Mouse (Mus musculus) forebrain, embryonic 13.5 days (tissue): ENCODE measurements around the gene Txnl4b. TPM values are rescaled to one million over a fixed set of nuclear protein-coding genes. Genes with fewer than 3 reads are reported as not detected.

Experiments used
- ATAC-seq: fragments of 200-750 bp; cut with Nextera tagmentation; 2 replicates; pipeline ENCODE4 v1.8.0; 2017
- H3K27ac ChIP-seq: fragments of 300-500 bp; sonication (generic); 2 replicates; pipeline ENCODE4 v1.5.1; 2015; ENCODE audit warnings: inconsistent platforms, mild to moderate bottlenecking, moderate library complexity
- H3K27me3 ChIP-seq: fragments of 300-500 bp; sonication (generic); 2 replicates; pipeline ENCODE4 v1.6.1; 2015; ENCODE audit warnings: mild to moderate bottlenecking, inconsistent platforms
- H3K36me3 ChIP-seq: fragments of 300-500 bp; sonication (generic); 2 replicates; pipeline ENCODE4 v1.6.1; 2015; ENCODE audit warnings: mild to moderate bottlenecking, inconsistent platforms; ENCODE audit not compliant: poor library complexity, severe bottlenecking
- H3K4me1 ChIP-seq: fragments of 300-500 bp; sonication (generic); 2 replicates; pipeline ENCODE4 v1.6.1; 2015; ENCODE audit warnings: inconsistent platforms
- H3K4me2 ChIP-seq: fragments of 300-500 bp; sonication (generic); 2 replicates; pipeline ENCODE4 v1.6.1; 2015; ENCODE audit warnings: inconsistent platforms, mild to moderate bottlenecking, moderate library complexity
- H3K4me3 ChIP-seq: fragments of 300-500 bp; sonication (generic); 2 replicates; pipeline ENCODE4 v1.5.1; 2015; ENCODE audit warnings: mild to moderate bottlenecking, inconsistent platforms
- H3K9ac ChIP-seq: fragments of 300-500 bp; sonication (generic); 2 replicates; pipeline ENCODE4 v1.6.1; 2015; ENCODE audit warnings: mild to moderate bottlenecking, inconsistent platforms
- H3K9me3 ChIP-seq: fragments of 300-500 bp; sonication (generic); replicated peaks from 2 replicates; pipeline ENCODE4 v1.6.1; 2016; ENCODE audit warnings: inconsistent platforms
- WGBS: fragments of 180-500 bp; shearing (Covaris S2); methylation state at CpG from one replicate; pipeline ENCODE4 v1.1.7; 2015; 5-methylcytosine and 5-hydroxymethylcytosine counted together
- polyA plus RNA-seq: library from polyadenylated mRNA; unstranded; fragments of >200 nt; fragmentation: Nextera tagmentation; extraction: Ambion mirVana; gene quantifications from 2 replicates; pipeline ENCODE4 v1.2.1, GENCODE M21; 2015

The Txnl4b gene
- polyA plus RNA-seq: 28.1 and 29.8 TPM in 2 replicates

GRCm38 (mm10) chr8:109565498-109566333 is at the start of gene Txnl4b, which contains the start of gene Dhx38:
TSS of gene Txnl4b (plus strand) at chr8:109565892.
TSS of gene Dhx38 (minus strand) at chr8:109565861.
- Histone ChIP-seq H3K9me3 (no peaks in the 10 kb centered on the region), H3K27me3 (no peaks in the 10 kb centered on the region), H3K9ac (peak within 1 kb of the TSS; percentile 92), H3K36me3 (peaks cover 32% of the 10 kb centered on the region), H3K27ac (peak within 1 kb of the TSS; percentile 93), H3K4me1 (peaks cover 19% of the 10 kb centered on the region), H3K4me3 (peak within 1 kb of the TSS; percentile 92), H3K4me2 (peak within 1 kb of the TSS; percentile 88)
- ATAC-seq: peak; percentile 100
- under 1% methylated on average over 52 of the region's 52 CpGs for WGBS

- Histone ChIP-seq H3K27me3 (no peaks in the 10 kb centered on the region), H3K27ac (no peak overlapping the region), H3K4me2 (no peak overlapping the region), H3K9ac (no peak overlapping the region), H3K9me3 (no peaks in the 10 kb centered on the region), H3K4me3 (no peak overlapping the region), H3K4me1 (no peaks in the 10 kb centered on the region), H3K36me3 (no peaks in the 10 kb centered on the region)
- WGBS: 82% methylated on average over 2 of the region's 2 CpGs
- ATAC-seq: no peak
These were observed 41.7 kb upstream of the Txnl4b start for GRCm38 (mm10) chr8:109524008-109524407.

DNA sequence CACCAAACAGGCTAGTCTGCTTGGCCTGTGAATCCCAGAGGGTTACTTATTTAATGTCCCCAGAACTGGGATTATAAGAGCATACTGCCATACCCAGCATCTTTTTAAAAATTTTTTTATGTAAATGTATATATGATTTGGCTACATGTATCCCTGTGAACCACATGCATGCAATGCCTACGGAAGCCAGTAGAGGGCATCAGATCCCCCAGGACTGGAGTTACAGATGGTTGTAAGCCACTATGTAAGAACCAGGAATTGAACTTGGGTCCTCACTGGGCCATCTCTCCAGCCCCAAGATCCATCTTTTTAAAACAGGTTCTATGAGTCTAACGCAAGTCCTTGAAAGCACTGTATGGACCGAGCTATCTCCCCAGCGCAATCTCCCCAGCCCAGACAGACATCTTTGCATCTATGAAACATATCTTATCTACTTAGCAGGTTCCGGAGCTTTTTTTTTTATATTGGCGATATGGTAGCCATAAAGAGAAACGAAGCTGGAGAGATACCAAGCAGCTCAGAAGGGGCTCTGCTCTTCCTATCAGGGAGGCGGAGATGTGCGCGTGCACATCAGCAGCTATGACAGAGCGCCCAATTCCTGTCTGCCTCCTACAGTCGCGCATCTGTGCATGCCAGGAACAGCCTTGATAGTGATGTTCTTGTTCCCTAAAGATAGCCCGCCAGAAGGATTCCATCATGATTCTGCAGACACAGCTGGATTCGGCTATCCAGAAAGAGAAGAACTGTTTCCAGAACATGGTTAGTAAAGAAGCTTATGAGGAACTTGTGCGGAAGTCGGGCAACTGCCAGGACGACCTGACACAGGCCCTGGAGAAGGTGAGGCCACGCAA is 30.3 kb upstream of the Txnl4b start:
- H3K4me3 ChIP-seq: no peak overlapping the region
- H3K9me3 ChIP-seq: no peaks in the 10 kb centered on the region
- no peaks in the 10 kb centered on the region for H3K27me3 ChIP-seq
- H3K9ac ChIP-seq: no peak overlapping the region
- ATAC-seq: no peak
- no peaks in the 10 kb centered on the region for H3K36me3 ChIP-seq
- 92% methylated on average over 19 of the region's 19 CpGs for WGBS
- no peak overlapping the region for H3K27ac ChIP-seq
- H3K4me2 ChIP-seq: no peak overlapping the region
- H3K4me1 ChIP-seq: no peaks in the 10 kb centered on the region

- no peak overlapping the region for H3K9ac ChIP-seq
- no peak overlapping the region; the same call in 1 of the 2 replicates for H3K27ac ChIP-seq
- H3K4me2 ChIP-seq: peak overlapping the region; percentile 29; the same call in 1 of the 2 replicates
- H3K27me3 ChIP-seq: no peaks in the 10 kb centered on the region
- no peaks in the 10 kb centered on the region for H3K4me1 ChIP-seq
- no peaks in the 10 kb centered on the region for H3K36me3 ChIP-seq
- no peaks in the 10 kb centered on the region for H3K9me3 ChIP-seq
- H3K4me3 ChIP-seq: no peak overlapping the region
- ATAC-seq: peak; percentile 78
- WGBS: 6% methylated on average over 5 of the region's 5 CpGs
These were observed 29.0 kb upstream of the Txnl4b start for GRCm38 (mm10) chr8:109536703-109537102.

- H3K4me1 ChIP-seq: no peaks in the 10 kb centered on the region
- WGBS: 75% methylated on average over 5 of the region's 5 CpGs
- H3K36me3 ChIP-seq: peaks cover 11% of the 10 kb centered on the region
These were observed 23.5 kb upstream of the Txnl4b start for GRCm38 (mm10) chr8:109542165-109542564.

DNA sequence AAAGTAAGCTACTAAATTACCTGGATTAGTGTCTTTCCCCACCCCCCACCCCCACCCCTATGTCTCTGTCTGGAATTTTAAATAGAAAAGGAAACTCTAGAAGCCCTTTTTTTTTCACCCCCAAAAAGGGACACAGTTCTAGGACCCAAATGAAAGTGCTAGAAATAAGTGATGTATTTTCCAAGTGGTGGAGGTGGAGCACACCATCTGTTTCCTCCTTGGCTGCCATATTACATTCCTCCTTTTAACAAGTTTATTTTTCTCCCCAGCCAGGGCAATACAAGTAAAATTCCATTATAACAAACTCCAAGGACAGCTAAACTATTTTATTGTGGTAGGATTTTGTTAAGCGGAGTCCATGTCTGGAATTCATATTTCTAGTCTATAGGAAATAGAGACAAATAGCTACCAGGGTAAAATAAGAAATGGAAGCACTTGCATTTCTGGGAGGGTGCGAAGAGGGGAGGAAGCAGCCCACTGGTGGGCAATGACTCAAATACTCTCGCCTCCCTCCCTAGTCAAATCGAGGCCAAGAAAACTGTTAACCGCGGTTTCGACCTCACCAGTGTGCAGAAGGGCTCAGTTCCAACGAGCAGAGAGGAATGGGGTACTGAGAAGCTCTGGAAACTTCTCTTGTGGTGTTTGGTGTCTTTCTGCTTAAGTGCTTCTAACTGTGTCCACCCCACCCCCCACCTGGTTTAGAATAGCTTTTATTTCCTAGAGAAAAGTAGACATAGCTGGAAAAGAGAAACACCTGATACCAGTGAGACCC is 22.8 kb upstream of the Txnl4b start:
- no peak for ATAC-seq
- H3K4me3 ChIP-seq: no peak overlapping the region
- 83% methylated on average over 8 of the region's 8 CpGs for WGBS
- H3K4me2 ChIP-seq: no peak overlapping the region
- H3K9me3 ChIP-seq: no peaks in the 10 kb centered on the region
- H3K4me1 ChIP-seq: no peaks in the 10 kb centered on the region
- H3K27me3 ChIP-seq: no peaks in the 10 kb centered on the region
- no peak overlapping the region for H3K9ac ChIP-seq
- H3K27ac ChIP-seq: no peak overlapping the region
- H3K36me3 ChIP-seq: peaks cover 18% of the 10 kb centered on the region

More at GRCm38 (mm10) chr8:109542165-109542564, 23.5 kb upstream of the Txnl4b start:
- no peak overlapping the region for H3K4me3 ChIP-seq
- ATAC-seq: no peak
- H3K9me3 ChIP-seq: no peaks in the 10 kb centered on the region
- H3K27me3 ChIP-seq: no peaks in the 10 kb centered on the region
- H3K9ac ChIP-seq: no peak overlapping the region
- no peak overlapping the region for H3K4me2 ChIP-seq
- no peak overlapping the region for H3K27ac ChIP-seq

DNA sequence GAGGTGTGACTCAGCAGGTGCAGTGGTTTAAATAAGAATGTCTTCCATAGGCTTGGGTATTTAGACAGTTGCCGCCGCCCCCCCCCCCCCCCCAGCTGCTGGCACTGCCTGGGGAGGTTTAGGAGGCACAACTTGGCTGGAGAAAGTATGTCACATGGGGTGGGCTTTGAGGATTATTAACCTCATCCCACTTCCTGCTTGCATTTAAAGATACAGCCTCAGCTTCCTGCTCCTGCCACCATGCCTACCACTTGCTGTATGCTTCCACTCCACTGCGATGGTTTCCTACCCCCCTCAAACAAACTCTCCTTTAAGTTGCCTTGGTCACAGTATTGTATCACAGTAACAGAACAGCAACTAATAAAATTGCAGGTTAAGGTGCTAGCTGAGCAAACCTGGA is 21.6 kb upstream of the Txnl4b start:
- Histone ChIP-seq H3K36me3 (peaks cover 29% of the 10 kb centered on the region), H3K9ac (no peak overlapping the region), H3K27ac (no peak overlapping the region), H3K27me3 (no peaks in the 10 kb centered on the region), H3K4me1 (no peaks in the 10 kb centered on the region), H3K4me3 (no peak overlapping the region), H3K4me2 (no peak overlapping the region), H3K9me3 (no peaks in the 10 kb centered on the region)
- 54% methylated on average over 3 of the region's 3 CpGs for WGBS
- ATAC-seq: no peak

DNA sequence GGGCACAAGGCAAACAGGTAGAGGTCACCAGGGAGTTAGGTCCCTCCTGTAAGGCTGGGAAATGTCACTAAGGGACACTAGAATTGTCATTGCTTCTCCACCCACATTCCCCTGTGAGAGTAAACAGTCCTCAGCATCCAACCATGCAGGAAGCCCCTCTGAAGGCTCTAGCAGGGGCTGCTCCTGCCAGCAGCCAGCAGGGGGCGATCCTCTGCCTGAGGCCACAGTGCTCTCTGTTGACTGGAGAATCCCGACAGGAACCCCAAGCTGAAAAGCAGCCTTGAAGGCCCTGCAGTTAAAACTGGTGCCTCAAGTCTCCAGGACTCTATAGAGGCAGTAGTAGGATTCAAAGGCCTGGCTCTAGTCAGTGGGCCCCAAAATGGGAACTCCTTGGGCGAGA is 14.0 kb upstream of the Txnl4b start:
- no peak for ATAC-seq
- WGBS: 40% methylated on average over 3 of the region's 3 CpGs
- Histone ChIP-seq H3K27ac (no peak overlapping the region), H3K4me1 (no peaks in the 10 kb centered on the region), H3K27me3 (no peaks in the 10 kb centered on the region), H3K4me2 (no peak overlapping the region), H3K36me3 (peaks cover 100% of the 10 kb centered on the region), H3K4me3 (no peak overlapping the region), H3K9me3 (no peaks in the 10 kb centered on the region), H3K9ac (no peak overlapping the region)

DNA sequence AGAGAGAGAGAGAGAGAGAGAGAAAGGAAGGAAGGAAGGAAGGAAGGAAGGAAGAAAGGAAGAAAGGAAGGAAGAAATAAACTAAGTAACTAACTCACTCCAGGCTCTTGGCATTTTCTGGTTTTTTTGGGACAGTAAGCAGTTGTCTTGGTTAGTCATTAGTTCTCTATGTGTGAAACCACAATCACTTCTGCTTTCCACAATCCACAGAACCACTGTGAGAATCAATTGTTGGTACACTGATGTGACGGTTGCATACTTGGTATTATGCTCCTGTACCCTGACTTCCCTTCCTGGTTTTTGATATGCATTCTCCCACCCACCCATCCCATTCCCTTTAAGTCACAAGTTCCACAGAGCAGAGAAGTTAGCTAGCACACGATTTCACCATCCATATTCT is 1.8 kb upstream of the Txnl4b start:
- H3K9ac ChIP-seq: no peak overlapping the region
- peaks cover 39% of the 10 kb centered on the region for H3K36me3 ChIP-seq
- 81% methylated on average over 2 of the region's 2 CpGs for WGBS
- H3K9me3 ChIP-seq: no peaks in the 10 kb centered on the region
- H3K4me1 ChIP-seq: peaks cover 19% of the 10 kb centered on the region
- H3K27me3 ChIP-seq: no peaks in the 10 kb centered on the region
- H3K27ac ChIP-seq: no peak overlapping the region
- H3K4me2 ChIP-seq: peak overlapping the region; percentile 88
- no peak for ATAC-seq
- H3K4me3 ChIP-seq: no peak overlapping the region

DNA sequence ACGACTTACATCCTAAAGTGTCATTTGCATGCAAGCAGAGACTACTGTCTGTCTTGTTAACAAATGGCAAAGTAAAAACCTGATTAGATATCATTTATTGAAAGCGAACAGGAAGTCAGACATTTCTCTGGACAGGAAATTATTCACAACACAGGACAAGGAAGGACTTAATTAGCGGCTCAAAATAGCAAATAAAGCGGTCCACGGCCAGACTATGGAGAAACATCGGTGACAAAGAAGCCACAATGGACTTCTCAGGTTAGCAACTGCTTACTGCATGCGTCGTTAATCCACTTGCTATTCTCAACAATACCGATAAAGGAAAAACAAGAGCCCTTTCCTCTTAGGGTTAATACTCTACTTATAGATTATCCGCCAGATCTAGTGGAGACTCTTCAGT is 926 bp upstream of the Txnl4b start:
- WGBS: 7% methylated on average over 10 of the region's 10 CpGs
- Histone ChIP-seq H3K27ac (peak overlapping the region; percentile 93; the same call in 1 of the 2 replicates), H3K4me3 (peak overlapping the region; percentile 92), H3K4me2 (peak overlapping the region; percentile 88), H3K4me1 (peaks cover 19% of the 10 kb centered on the region), H3K27me3 (no peaks in the 10 kb centered on the region), H3K9me3 (no peaks in the 10 kb centered on the region), H3K9ac (peak overlapping the region; percentile 92), H3K36me3 (peaks cover 38% of the 10 kb centered on the region)
- no peak for ATAC-seq

DNA sequence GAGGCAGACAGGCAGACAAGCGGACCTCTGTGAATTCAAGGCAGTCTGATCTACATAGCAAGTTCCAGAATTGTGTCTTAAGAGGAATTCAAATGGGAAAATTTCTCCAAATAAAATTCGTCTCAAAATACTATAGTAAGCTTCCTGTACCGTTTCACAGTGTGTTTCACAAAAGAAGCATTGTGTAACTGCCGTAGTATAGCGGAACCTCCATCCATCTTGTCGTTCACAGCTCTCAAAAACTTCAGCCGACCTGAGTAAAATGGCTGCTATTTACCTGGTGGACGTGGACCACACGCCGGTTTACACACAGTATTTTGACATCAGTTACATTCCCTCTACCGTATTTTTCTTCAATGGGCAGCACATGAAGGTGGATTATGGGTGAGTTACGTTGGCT is 5.4 kb downstream of the Txnl4b start:
- Histone ChIP-seq H3K9me3 (no peaks in the 10 kb centered on the region), H3K4me2 (no peak overlapping the region), H3K36me3 (peaks cover 35% of the 10 kb centered on the region), H3K27me3 (no peaks in the 10 kb centered on the region), H3K4me3 (no peak overlapping the region), H3K4me1 (peaks cover 8% of the 10 kb centered on the region), H3K9ac (no peak overlapping the region), H3K27ac (no peak overlapping the region)
- ATAC-seq: no peak
- WGBS: 92% methylated on average over 12 of the region's 12 CpGs
